Mouse (Mus musculus): Measurements from ENCODE around the gene Glo1.

Gene Glo1

DNA sequence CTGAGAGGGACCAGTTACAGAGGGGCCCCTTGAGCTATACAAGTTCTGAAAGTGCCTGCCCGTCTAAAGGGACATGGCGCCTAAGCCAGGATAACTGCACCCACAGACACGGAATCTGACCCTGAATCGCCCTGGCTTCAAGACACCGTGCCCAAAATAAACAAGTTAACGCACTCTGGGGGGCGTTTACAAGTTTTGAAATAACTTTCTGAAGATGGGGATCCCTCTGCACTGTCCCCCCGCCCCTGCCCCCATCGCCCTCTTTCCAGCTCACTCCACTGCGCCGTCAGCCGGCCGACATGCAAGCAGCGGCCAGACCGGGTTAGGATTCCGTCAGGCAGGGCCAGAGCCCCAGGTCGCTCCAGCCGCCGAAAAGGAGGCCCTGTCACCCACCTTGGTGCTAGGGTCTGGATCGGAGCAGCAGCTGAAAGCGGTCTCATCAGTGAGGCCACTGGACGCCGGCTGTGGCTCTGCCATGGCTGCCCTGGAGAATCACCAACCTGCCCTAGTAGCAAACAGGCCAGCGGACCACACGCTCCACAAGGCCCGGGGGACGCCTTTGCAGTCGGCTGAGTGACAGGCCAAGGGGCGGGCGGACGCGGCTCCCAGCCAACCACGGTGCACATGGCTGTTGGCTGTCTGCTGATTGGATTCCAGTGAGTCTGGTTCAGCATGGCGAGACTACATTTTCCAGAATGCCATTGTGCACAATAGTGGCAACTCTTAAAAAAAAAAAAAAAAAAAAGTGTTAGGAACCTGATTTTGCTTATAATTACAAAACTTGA is 14.4 kb downstream of the Glo1 start:
- DNase-seq (ENCODE audit: low spot score) = peak; percentile 99

DNA sequence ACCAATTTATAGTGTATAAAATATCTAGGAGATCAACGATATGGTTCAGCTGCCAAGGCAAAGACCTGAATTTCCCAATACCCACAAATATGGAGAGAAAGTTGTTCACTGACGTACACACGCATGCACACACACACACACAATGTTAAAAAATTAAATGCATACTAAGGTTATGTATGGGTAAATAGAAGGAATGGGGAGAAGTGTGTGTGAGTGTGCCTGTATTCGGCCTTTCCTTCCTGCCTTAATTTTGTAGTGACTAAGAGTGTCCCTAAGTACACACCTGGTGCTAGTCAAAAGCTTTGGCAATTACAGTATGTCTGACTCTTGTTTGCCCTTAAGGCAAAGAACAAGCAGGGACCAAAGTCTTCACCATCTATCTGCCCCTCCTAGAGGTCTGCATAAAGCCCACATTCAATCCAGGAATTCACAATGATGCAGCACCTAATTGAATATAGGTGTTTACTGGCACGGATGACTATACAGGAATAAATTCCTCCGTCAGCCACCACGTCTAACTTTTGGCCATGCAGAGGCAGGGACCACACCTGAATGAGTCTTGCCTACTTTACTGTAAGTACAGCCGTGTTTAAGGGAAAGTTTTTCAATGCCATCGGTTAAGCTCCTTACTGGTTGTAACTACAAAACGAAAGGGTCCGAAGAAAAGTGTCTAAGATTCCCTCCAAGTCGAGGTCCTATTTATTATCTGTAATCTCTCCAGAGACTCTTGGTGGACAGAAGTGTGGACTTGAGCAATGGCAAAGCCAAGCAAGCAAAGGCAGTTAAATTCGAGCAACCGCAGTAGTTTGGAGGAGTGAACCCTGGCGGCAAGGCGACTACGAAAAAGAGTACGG is 15.2 kb downstream of the Glo1 start:
- no peak for DNase-seq (ENCODE audit: low spot score)

- no peak for DNase-seq (ENCODE audit: low spot score)
Observed at GRCm38 (mm10) chr17:30610739-30611138, 15.9 kb downstream of the Glo1 start.

- no peak for DNase-seq (ENCODE audit: low spot score)
Observed at GRCm38 (mm10) chr17:30609980-30610307, 16.7 kb downstream of the Glo1 start.

DNA sequence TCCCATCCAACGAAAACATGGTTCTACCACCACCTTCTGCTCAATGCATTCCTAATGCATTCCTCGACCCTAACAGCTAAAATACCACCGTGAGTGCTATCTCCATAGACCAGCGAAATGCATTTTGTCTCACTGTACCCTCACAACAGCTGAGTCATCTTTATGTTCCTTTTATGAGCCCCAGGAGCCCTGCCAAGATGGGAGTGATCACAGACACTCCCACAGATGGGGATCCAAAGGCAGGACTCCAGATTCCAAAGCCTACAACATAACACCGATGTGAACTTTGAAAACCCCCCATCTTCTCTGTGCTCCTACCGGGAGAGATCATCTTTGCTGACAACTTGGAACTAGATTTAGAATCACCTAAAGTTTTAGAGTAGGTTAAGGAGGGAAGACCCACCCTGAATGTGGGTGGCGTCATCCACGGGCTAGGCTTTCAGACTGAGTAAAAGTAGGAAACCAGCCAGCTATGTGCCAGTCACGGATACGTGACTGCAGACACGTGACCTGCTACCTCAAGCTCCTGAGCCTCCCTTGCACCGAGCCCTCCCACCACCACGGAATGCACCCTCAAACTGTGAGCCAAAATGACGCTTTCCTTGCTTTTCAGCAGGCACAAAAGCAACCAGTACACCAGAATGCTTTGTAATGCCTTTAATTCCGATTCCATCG is 17.2 kb downstream of the Glo1 start:
- DNase-seq (ENCODE audit: low spot score) = no peak

GRCm38 (mm10) chr17:30607909-30608495 is 18.7 kb downstream of the Glo1 start:
- DNase-seq (ENCODE audit: low spot score) = peak; percentile 56

GRCm38 (mm10) chr17:30607330-30607729 is 19.3 kb downstream of the Glo1 start:
- DNase-seq (ENCODE audit: low spot score) = no peak

- no peak for DNase-seq (ENCODE audit: low spot score)
Observed at GRCm38 (mm10) chr17:30606634-30607081, 20.0 kb downstream of the Glo1 start.

GRCm38 (mm10) chr17:30606206-30606605 is 20.5 kb downstream of the Glo1 start:
- DNase-seq (ENCODE audit: low spot score) = no peak

DNA sequence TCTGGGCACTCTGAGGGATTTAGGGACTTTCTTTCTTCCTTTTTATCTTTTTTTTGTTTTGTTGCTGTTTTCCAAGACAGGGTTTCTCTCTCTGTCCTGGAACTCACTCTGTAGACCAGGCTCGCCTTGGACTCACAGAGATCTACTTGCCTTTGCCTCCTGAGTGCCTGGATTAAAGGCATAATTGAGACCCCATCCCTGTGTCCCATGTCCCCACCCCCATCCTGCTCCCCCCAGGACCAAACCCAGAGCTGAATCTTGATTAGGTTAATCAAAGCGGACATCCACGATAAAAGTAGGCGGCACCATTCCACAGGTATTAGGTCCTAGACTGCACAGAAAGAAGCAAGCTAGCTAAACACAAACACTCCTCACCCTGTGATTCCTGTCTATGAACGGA is 21.7 kb downstream of the Glo1 start:
- no peak for DNase-seq (ENCODE audit: low spot score)

DNA sequence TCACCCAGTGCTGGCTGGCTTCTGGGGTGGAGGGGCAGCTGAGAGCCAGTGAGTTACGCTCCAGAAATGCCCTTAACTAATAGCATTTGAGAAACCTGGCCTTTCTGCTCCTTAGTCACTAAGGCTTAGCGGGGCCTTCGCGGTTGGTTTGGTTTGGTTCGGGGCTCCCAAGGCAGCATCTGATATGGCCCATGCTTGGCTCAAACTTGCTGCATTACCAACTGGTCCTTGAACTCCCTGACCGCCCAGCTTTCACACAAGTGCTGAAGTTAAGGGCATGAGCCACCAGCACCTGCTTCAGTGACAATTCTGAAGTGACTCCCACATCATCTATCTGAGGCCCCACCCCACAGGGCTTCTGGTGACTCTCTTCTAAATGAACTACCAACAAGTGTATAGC is 22.4 kb downstream of the Glo1 start:
- DNase-seq (ENCODE audit: low spot score) = no peak

DNA sequence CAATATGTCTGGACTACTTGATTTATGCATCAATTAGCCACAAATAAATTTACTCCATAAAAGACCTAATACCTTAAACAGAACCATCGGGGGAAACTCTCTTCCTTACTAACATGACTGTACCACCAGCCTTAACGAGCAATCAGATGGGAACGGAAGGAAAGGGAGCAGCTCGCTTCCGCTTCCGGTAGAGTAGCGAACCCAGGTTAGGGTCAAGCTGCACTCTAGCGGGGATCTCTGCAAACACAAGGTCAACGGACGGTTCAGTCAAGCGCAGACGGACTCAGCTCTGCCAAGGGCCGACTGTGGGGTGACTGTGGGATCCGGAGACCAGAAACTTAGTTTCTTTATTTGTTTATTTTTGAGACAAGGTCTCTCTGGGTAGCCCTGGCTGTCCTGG is 24.5 kb downstream of the Glo1 start:
- no peak for DNase-seq (ENCODE audit: low spot score)

- DNase-seq (ENCODE audit: low spot score) = no peak
Observed at GRCm38 (mm10) chr17:30598300-30598699, 28.4 kb downstream of the Glo1 start.

DNA sequence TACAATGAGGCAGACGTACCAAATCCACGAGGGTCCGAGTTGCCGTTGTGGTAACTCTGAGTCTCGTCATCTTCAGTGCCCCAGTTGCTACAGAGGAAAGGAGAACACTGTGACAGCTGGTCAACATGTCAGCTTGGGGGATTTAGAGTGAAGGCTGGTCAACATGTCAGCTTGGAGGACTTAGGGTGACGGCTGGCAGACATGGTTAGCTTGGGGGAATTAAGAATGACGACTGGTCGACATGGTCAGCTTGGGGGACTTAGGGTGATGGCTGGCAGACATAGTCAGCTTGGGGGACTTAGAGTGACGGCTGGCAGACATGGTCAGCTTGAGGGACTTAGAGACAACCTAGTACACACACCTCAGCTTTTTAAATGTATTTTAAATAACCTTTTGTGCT is 28.9 kb downstream of the Glo1 start:
- DNase-seq (ENCODE audit: low spot score) = peak; percentile 35

GRCm38 (mm10) chr17:30594846-30595245 is 31.8 kb downstream of the Glo1 start:
- no peak for DNase-seq (ENCODE audit: low spot score)

DNA sequence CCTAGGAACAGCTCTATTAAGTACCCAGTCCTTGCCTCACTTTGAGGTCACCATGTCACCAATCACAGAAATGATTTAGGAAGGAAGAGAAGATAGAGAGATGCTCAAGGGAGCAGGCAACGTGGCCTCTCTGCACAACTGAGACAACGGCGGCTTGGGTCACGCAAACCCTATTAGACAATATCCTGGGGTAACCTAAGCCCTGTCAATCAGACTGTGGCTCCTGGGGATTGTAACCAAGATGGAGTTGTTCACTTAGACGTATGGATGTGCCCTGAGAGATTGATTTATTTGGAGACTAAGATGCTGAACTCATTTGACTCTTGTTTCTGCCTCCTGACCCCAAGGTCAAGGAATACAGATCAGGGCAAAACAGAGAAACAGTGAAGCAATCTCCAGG is 32.3 kb downstream of the Glo1 start:
- DNase-seq (ENCODE audit: low spot score) = no peak

DNA sequence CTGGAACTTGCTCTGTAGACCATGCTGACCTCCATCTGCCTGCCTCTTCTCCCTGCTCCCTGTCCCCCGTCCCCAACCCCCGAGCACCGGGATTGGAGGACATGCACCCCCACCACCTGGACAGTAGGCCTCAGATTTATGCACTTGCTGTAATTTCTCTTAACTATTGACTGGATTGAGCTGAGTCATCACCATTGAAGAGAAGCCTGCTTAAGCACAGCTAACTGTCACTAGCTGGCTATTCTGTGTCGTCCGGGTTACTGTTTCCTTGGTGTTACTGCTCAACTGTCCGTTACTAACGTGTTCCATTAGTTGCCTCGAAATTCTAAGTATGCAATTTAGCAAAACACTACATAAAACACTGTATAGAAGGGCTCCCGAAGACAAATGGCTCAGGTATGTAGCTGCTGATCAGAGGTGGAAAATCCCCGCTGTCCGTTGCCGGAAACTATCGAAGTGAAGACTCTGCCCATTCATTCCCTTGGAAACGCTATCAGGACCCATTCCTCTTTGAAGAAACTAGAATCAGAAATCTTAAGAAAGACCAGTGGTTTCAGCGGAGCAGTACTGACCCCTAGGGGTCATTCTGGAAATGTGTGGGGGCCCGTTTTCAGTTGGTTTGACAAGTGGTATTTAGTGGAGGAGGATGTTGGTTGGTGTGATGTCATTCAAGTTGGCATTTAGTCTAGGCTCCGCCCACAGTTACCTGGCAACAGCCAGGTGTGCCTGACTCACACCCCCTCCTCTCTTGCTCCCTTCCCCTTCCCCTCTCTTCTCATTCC is 36.1 kb downstream of the Glo1 start:
- DNase-seq (ENCODE audit: low spot score) = peak; percentile 90

DNA sequence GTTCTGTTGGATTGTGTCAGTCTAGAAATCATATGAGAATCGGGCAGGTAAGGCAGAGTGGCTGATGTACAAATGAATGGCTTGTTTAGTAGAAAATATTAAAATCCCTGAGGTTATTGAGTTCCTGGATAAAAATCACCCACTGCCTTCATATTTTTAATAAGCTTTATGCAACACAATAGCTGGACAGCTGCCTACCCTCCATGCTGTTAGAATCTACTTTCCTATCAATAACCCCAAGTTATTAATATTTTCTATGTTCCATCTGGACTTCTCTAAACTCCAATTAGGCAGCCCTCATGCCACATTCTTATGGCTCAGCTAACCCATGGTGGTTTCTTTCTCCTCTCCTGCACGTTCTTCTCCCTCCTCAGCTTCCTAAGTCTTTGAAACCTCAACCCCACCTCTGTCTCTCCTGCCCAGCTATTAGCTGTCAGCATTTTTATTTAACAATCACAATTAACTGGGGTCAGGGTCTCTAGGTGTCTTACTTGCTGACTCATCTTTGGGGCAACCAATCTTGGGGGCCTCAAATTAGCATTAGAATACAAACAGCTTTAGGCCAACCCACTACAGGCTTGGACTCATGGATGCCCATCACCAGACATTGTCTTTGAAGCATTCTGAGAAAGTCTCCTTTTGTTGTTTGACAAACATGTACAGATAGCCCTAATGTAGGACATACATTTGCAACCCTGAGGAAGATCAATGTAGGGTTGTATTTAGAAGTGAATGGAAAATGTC is 43.2 kb downstream of the Glo1 start:
- no peak for DNase-seq (ENCODE audit: low spot score)

- no peak for DNase-seq (ENCODE audit: low spot score)
Observed at GRCm38 (mm10) chr17:30582313-30582712, 44.4 kb downstream of the Glo1 start.

GRCm38 (mm10) chr17:30581201-30581600 is 45.5 kb downstream of the Glo1 start:
- no peak for DNase-seq (ENCODE audit: low spot score)

DNA sequence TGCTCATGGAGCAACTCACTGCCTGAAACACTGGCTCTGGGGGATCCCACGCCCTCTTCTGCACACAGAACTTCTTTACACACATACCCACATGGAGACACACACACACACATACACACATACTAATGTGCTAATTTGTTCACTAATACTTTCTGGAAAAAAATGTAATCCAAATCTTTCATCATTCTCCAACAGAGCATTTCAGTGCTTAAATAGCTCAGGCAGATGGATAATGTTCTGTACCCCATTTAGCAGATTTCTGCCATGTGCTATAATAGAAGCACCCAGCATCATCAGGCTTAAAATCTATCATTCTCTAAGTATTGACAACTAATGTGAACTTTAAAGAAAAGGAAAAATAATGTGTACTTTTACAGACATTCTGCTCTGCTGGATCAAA is 45.9 kb downstream of the Glo1 start:
- DNase-seq (ENCODE audit: low spot score) = no peak

Measured in retina, embryonic 14.5 days (tissue).